Mouse (Mus musculus) brain, embryonic 14.5 days (tissue): Measurements from ENCODE around the gene Stx2.

Experiments used
- CTCF ChIP-seq: fragments of 200-500 bp; IDR thresholded peaks from 2 replicates; pipeline ENCODE4 v1.5.1; 2012; ENCODE audit warnings: inconsistent platforms, mild to moderate bottlenecking, moderate library complexity, borderline replicate concordance; ENCODE audit not compliant: insufficient read depth, insufficient read length; ENCODE audit errors: extremely low read depth
- POLR2A ChIP-seq: fragments of 200-500 bp; IDR thresholded peaks from 2 replicates; pipeline ENCODE4 v1.6.1; 2012; ENCODE audit warnings: mild to moderate bottlenecking, inconsistent platforms, borderline replicate concordance; ENCODE audit not compliant: poor library complexity, insufficient read depth, insufficient read length, severe bottlenecking; ENCODE audit errors: extremely low read depth

- TF ChIP-seq CTCF: no peak
- TF ChIP-seq POLR2A: no peak
These were observed 10.6 kb upstream of the Stx2 start for GRCm38 (mm10) chr5:129018782-129019489.
